Mouse (Mus musculus) liver, embryonic 14.5 days (tissue): ENCODE results near the gene Galntl6. TPM values are rescaled to one million over a fixed set of nuclear protein-coding genes. Genes with fewer than 3 reads are reported as not detected.

Experiments used
- ATAC-seq: fragments of 200-750 bp; cut with Nextera tagmentation; 2 replicates; pipeline ENCODE4 v1.8.0; 2017; ENCODE audit warnings: moderate number of reproducible peaks, mild to moderate bottlenecking, moderate library complexity; ENCODE audit not compliant: insufficient read depth
- DNase-seq, 3 experiments: peaks; one replicate each; pipeline ENCODE4 v3.0.0-alpha.2; 2012 to 2013; ENCODE audit warnings: low read depth in 3 of 3, low spot score in 3 of 3
- H3K27ac ChIP-seq: fragments of 300-500 bp; sonication (generic); 2 replicates; pipeline ENCODE4 v1.5.1; 2014; ENCODE audit warnings: moderate library complexity, mild to moderate bottlenecking, control low read depth, inconsistent platforms
- H3K27me3 ChIP-seq: fragments of 300-500 bp; sonication (generic); 2 replicates; pipeline ENCODE4 v1.6.1; 2014; ENCODE audit warnings: mild to moderate bottlenecking, low read length, moderate library complexity; ENCODE audit not compliant: control insufficient read depth, insufficient read depth
- H3K36me3 ChIP-seq: fragments of 300-500 bp; sonication (generic); replicated peaks from 2 replicates; pipeline ENCODE4 v1.6.1; 2014; ENCODE audit warnings: low read depth; ENCODE audit not compliant: control insufficient read depth, insufficient read depth
- H3K4me1 ChIP-seq, 2 experiments: fragments of 200-500 bp in 1 of 2; fragments of 300-500 bp in 1 of 2; sonication (generic) in 1 of 2; replicated peaks; 2 replicates each; pipeline ENCODE4 v1.6.1; 2012 to 2014; ENCODE audit warnings: antibody characterized with exemption in 1 of 2, inconsistent platforms in 1 of 2, low read length in 1 of 2; ENCODE audit not compliant: control insufficient read depth in 2 of 2, insufficient read depth in 2 of 2
- H3K4me2 ChIP-seq: fragments of 300-500 bp; sonication (generic); 2 replicates; pipeline ENCODE4 v1.6.1; 2014; ENCODE audit warnings: low read depth, mild to moderate bottlenecking, control low read depth, moderate library complexity
- H3K4me3 ChIP-seq, 2 experiments: fragments of 200-500 bp in 1 of 2; fragments of 300-500 bp in 1 of 2; sonication (generic) in 1 of 2; 2 replicates each; pipeline ENCODE4 v1.5.1; 2012 to 2014; ENCODE audit warnings: low read depth in 2 of 2, low read length in 2 of 2, mild to moderate bottlenecking in 2 of 2, control low read depth in 1 of 2, inconsistent platforms in 1 of 2, moderate library complexity in 1 of 2; ENCODE audit not compliant: insufficient read depth in 1 of 2
- H3K9ac ChIP-seq: fragments of 300-500 bp; sonication (generic); replicated peaks from 2 replicates; pipeline ENCODE4 v1.6.1; 2014; ENCODE audit warnings: mild to moderate bottlenecking, control low read depth, moderate library complexity
- H3K9me3 ChIP-seq: fragments of 300-500 bp; sonication (generic); 2 replicates; pipeline ENCODE4 v1.6.1; 2016; ENCODE audit warnings: low read length, mixed read lengths; ENCODE audit not compliant: control insufficient read depth
- CTCF ChIP-seq: IDR thresholded peaks from 2 replicates; pipeline ENCODE4 v1.5.1; 2016; ENCODE audit warnings: antibody characterized with exemption, low read depth, control low read depth
- EP300 ChIP-seq: IDR thresholded peaks from 2 replicates; pipeline ENCODE4 v1.6.1; 2016; ENCODE audit warnings: antibody characterized with exemption, low read depth
- WGBS: fragments of 180-500 bp; shearing (Covaris S2); extraction: QIAGEN DNeasy Blood & Tissue Kit; methylation state at CpG from one replicate; pipeline ENCODE4 v1.1.7; 2014; ENCODE audit not compliant: insufficient replicate concordance; 5-methylcytosine and 5-hydroxymethylcytosine counted together
- polyA plus RNA-seq, 2 experiments: library from polyadenylated mRNA; depleted of rRNA in 1 of 2; stranded (reverse) in 1 of 2; unstranded in 1 of 2; fragments of >200 nt; fragmentation: Nextera tagmentation in 1 of 2; extraction: Ambion mirVana in 1 of 2; gene quantifications; 2 replicates each; pipeline versions ENCODE4 v1.2.1 to v1.2.3; 2012 to 2014

The Galntl6 gene
- polyA plus RNA-seq, 2 experiments = not detected

DNA sequence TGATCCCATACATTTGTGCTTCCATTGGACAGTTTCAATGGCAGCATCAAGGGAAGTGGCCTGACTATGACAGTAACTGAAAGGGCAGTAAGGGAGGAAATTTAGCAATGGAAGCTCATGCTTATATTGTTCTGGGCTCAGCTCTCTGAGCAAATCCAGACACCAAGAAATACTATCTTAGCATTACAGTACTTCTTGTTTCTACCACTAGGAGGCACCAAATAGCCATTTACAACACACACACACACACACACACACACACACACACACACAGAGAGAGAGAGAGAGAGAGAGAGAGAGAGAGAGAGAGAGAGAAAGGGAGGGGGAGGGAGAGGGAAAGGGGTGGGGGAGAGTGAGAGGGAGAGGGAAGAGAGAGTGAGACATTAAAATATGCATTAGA lies 1023.6 kb downstream of the Galntl6 start:
- Histone ChIP-seq H3K4me1 (no peaks in the 10 kb centered on the region), H3K9ac (no peak overlapping the region), H3K4me2 (no peak overlapping the region), H3K36me3 (no peaks in the 10 kb centered on the region), H3K9me3 (no peaks in the 10 kb centered on the region), H3K27ac (no peak overlapping the region), H3K27me3 (no peaks in the 10 kb centered on the region), H3K4me3 (no peak overlapping the region)
- no peak for ATAC-seq
- TF ChIP-seq CTCF = no peak
- TF ChIP-seq EP300 = no peak
- no peak for DNase-seq

DNA sequence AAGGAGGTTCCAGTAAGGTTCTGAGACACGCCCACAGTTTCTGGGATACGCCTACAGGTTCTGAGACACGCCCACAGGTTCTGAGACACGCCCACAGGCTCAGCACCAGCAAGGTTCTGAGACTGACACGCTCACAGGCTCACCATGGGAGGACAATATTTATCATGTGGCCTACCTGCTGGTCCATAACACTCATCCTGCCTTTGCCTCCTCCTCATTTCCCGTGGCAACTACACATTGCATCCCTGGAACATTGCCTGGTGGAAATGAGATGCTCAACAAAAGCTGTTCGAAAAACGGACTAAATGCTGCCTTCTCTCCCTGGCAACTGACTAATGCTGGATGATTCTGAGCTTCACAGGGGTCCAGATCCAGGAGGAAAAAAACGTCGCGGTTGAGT lies 1033.0 kb downstream of the Galntl6 start:
- no peaks in the 10 kb centered on the region for H3K27me3 ChIP-seq
- TF ChIP-seq CTCF = no peak
- no peak for TF ChIP-seq EP300
- no peak overlapping the region for H3K9ac ChIP-seq
- no peaks in the 10 kb centered on the region for H3K4me1 ChIP-seq
- H3K4me3 ChIP-seq = no peak overlapping the region
- DNase-seq (no peak), ATAC-seq (no peak)
- WGBS = 46% methylated on average over 11 of the region's 11 CpGs
- H3K36me3 ChIP-seq = no peaks in the 10 kb centered on the region
- no peak overlapping the region for H3K4me2 ChIP-seq
- H3K27ac ChIP-seq = no peak overlapping the region
- H3K9me3 ChIP-seq = no peaks in the 10 kb centered on the region

- no peak overlapping the region for H3K4me3 ChIP-seq
- ATAC-seq = no peak
- no peak overlapping the region for H3K9ac ChIP-seq
Observed at GRCm38 (mm10) chr8:57849074-57849473, 1063.4 kb downstream of the Galntl6 start.

GRCm38 (mm10) chr8:57843461-57843860 lies 1069.0 kb downstream of the Galntl6 start:
- Histone ChIP-seq H3K9ac (no peak overlapping the region), H3K4me2 (no peak overlapping the region), H3K36me3 (no peaks in the 10 kb centered on the region), H3K9me3 (no peaks in the 10 kb centered on the region), H3K27ac (no peak overlapping the region), H3K4me1 (no peaks in the 10 kb centered on the region), H3K27me3 (no peaks in the 10 kb centered on the region), H3K4me3 (no peak overlapping the region)
- ATAC-seq (no peak), DNase-seq (no peak)
- TF ChIP-seq CTCF (no peak), EP300 (no peak)
- WGBS = 56% methylated on average over 5 of the region's 5 CpGs

More at GRCm38 (mm10) chr8:57849074-57849473, 1063.4 kb downstream of the Galntl6 start:
- Histone ChIP-seq H3K4me2 (no peak overlapping the region), H3K27me3 (no peaks in the 10 kb centered on the region), H3K27ac (no peak overlapping the region), H3K36me3 (no peaks in the 10 kb centered on the region), H3K9me3 (no peaks in the 10 kb centered on the region), H3K4me1 (no peaks in the 10 kb centered on the region)
- TF ChIP-seq CTCF (no peak), EP300 (no peak)
- no peak for DNase-seq

DNA sequence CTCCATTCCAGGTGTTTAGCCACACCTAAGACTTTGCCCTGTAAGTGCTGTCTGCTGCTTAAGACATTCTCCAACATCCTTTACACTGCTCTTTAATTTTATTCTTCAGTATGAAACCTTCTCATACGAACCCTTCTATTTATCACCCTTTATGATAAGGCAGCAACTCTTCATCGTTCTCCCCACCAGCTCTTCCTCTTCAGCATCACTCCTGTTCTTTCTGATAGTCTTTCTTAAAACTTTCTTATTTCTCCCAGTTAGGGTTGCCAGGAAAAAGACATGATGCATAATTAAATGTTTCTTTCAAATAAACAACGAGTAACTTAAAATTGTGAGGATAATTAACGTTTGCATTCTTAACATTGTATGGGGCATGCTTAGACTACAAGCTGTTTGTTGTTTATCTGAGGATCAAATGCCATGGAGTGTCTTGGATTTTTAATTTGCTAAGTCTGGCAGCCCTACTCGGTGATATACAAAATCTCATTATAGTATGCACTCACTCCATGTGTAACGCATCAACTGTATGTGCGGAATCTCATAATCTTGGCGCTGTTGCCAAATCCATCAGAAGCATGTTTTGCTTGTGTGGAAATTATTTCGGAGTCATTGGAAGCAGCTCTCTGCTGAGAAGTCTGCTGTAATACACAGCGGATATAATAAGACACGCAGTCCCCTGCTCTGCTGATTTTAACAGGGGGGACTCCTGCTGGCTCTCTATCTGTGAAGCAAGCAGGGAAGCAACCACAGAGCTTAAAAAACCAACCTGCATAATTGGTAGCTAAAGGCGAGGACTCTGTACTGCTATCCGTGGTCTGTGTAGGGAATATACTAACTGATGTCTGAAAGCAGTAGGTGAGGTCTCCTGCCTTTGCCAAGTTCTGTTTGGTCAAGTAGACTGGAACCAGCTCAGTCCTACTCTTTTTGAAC lies 1069.7 kb downstream of the Galntl6 start:
- Histone ChIP-seq H3K9me3 (no peaks in the 10 kb centered on the region), H3K9ac (no peak overlapping the region), H3K36me3 (no peaks in the 10 kb centered on the region), H3K4me2 (no peak overlapping the region), H3K27ac (no peak overlapping the region), H3K27me3 (no peaks in the 10 kb centered on the region), H3K4me1 (no peaks in the 10 kb centered on the region), H3K4me3 (no peak overlapping the region)
- DNase-seq = no peak
- TF ChIP-seq CTCF (no peak), EP300 (no peak)
- no peak for ATAC-seq
- 54% methylated on average over 13 of the region's 13 CpGs for WGBS
